Mouse (Mus musculus) olfactory bulb, adult 2 months (tissue): ENCODE results near the gene Mmp9.

Experiments used
- CTCF ChIP-seq: fragments of 200-500 bp; IDR thresholded peaks from 2 replicates; pipeline ENCODE4 v1.5.1; 2012; ENCODE audit warnings: low read depth, mild to moderate bottlenecking, low read length, moderate library complexity; ENCODE audit not compliant: insufficient read depth
- POLR2A ChIP-seq: fragments of 200-500 bp; IDR thresholded peaks from 2 replicates; pipeline ENCODE4 v1.6.1; 2012; ENCODE audit warnings: mild to moderate bottlenecking, low read depth, low read length, moderate library complexity; ENCODE audit not compliant: insufficient read depth

- TF ChIP-seq POLR2A (no peak), CTCF (no peak)
Observed at GRCm38 (mm10) chr2:165001958-165002357, 61.4 kb downstream of the Mmp9 start.
